Mouse (Mus musculus): ENCODE results near the gene Pax7. TPM values are rescaled to one million over a fixed set of nuclear protein-coding genes. Genes with fewer than 3 reads are reported as not detected.

Pax7 gene
- total RNA-seq (2023): not detected

DNA sequence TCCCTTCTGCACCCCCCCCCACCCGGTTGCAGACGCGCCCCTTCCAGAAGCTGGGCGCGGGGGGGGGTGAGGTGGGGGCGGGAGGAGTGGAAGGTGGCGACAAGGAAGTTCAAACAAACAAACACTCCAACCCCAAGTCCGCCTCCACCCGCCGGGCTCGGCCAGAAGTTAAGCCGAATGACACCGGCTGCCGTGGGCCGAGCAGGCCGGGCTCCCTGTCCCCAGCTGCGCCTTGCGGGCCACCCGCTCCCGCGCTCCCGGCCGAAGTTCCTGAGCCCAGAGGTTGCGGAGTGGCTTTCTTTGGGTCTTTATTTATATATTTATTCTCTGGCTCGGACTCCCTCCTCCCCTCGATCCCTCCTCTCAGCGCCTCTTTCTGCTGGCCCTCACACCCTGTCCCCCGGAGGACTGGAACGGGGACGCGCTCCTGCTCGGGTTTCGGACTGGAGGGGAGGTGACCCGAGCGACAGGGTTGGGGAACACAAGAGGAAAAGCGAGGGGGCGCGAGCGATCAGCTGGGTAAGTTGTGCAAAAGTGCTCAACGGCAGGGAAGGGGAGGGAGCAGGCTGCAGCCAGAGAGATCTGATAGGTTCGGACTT is at the start of gene Pax7:
Gene Pax7, minus strand, starts transcription at position 493 of the 599 bp plus-strand sequence.

Other genes starting within 250 kb of the Pax7 start
- not detected for gene Gm21969, start 230.3 kb downstream of the Pax7 start, total RNA-seq (2023)
- gene Aldh4a1, start 210.7 kb downstream of the Pax7 start, total RNA-seq (2023): 16.8 TPM
- gene Tas1r2, start 180.0 kb downstream of the Pax7 start, total RNA-seq (2023): not detected
- not detected for gene Klhdc7a, start 134.5 kb upstream of the Pax7 start, total RNA-seq (2023)

All from CD4-positive naive resting alpha-beta T cell, adult 76 days (primary cell).